Mouse (Mus musculus): ENCODE data around the gene Zfp385b. TPM values are rescaled to one million over a fixed set of nuclear protein-coding genes. Genes with fewer than 3 reads are reported as not detected.
A peak's percentile ranks its signal among the peaks of the same experiment; 100 is the strongest.

The Zfp385b gene
- polyA plus RNA-seq, 1 experiment from 2014 or later: 14.6 TPM

GRCm38 (mm10) chr2:77631606-77632005 lies 187.8 kb downstream of the Zfp385b start:
- ATAC-seq (ENCODE audit: low FRiP score): no peak

GRCm38 (mm10) chr2:77627622-77628231 lies 191.7 kb downstream of the Zfp385b start:
- no peak overlapping the region for H3K4me2 ChIP-seq
- H3K9ac ChIP-seq (replicated peaks): no peak overlapping the region
- 0 out of 2 replicates have a peak, but pooled peaks have one; percentile 57 for ATAC-seq (ENCODE audit: low FRiP score)
- no peaks in the 10 kb centered on the region for H3K36me3 ChIP-seq
- H3K27ac ChIP-seq (replicated peaks): no peak overlapping the region
- no peaks in the 10 kb centered on the region for H3K9me3 ChIP-seq (replicated peaks)
- H3K4me3 ChIP-seq (replicated peaks): no peak overlapping the region
- H3K27me3 ChIP-seq (replicated peaks): no peaks in the 10 kb centered on the region
- H3K4me1 ChIP-seq: no peaks in the 10 kb centered on the region
- WGBS: 62% methylated on average over 3 of the region's 3 CpGs

More at GRCm38 (mm10) chr2:77631606-77632005, 187.8 kb downstream of the Zfp385b start:
- H3K27me3 ChIP-seq (replicated peaks): no peaks in the 10 kb centered on the region
- 59% methylated on average over 3 of the region's 3 CpGs for WGBS
- H3K4me1 ChIP-seq: no peaks in the 10 kb centered on the region
- H3K9me3 ChIP-seq (replicated peaks): no peaks in the 10 kb centered on the region
- H3K27ac ChIP-seq (replicated peaks): no peak overlapping the region
- no peak overlapping the region for H3K4me3 ChIP-seq (replicated peaks)
- no peak overlapping the region for H3K9ac ChIP-seq (replicated peaks)
- no peaks in the 10 kb centered on the region for H3K36me3 ChIP-seq
- H3K4me2 ChIP-seq: no peak overlapping the region

GRCm38 (mm10) chr2:77618686-77619085 lies 200.8 kb downstream of the Zfp385b start:
- Histone ChIP-seq H3K9ac (replicated peaks) (no peak overlapping the region), H3K4me2 (no peak overlapping the region), H3K4me1 (no peaks in the 10 kb centered on the region), H3K27me3 (replicated peaks) (no peaks in the 10 kb centered on the region), H3K36me3 (no peaks in the 10 kb centered on the region), H3K27ac (replicated peaks) (no peak overlapping the region), H3K9me3 (replicated peaks) (no peaks in the 10 kb centered on the region), H3K4me3 (replicated peaks) (no peak overlapping the region)
- no peak for ATAC-seq (ENCODE audit: low FRiP score)
- WGBS: 84% methylated on average over 4 of the region's 4 CpGs

DNA sequence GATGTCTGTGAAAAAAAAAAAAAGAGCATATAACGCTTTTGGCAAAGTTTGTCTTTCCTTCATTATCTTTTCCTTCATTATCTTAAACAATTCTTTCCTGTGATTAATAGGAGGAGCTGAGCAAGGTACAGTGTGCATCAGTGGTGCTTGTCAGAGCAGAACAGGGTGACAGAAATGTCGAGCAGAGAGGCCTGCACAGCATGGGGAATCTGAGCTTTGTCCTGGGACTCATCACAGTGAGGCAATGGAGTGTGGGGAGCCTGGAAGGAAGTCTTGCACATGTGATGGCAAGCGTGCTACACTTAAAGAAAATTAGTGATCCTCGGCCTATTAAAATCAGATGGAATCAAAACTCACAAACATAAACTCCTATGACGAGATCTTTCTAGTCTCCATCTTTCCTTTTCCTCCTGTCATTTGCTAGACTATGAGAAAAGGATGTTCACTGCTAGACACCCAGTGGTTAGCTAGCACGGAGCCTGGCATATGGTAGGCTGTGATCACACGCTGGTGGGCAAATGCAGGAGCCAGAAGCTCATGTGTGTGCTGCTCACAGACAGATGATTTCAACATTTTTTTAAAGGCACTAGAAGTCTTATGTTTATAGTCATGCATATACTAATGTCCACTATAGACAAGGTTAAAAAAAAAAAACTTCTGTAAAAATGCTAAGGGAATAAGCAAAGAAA lies 209.0 kb downstream of the Zfp385b start:
- Histone ChIP-seq H3K4me3 (replicated peaks) (no peak overlapping the region), H3K4me2 (no peak overlapping the region), H3K36me3 (no peaks in the 10 kb centered on the region), H3K9ac (replicated peaks) (no peak overlapping the region), H3K27me3 (replicated peaks) (no peaks in the 10 kb centered on the region), H3K27ac (replicated peaks) (no peak overlapping the region), H3K9me3 (replicated peaks) (no peaks in the 10 kb centered on the region), H3K4me1 (no peaks in the 10 kb centered on the region)
- WGBS: 75% methylated on average over 7 of the region's 7 CpGs
- no peak for ATAC-seq (ENCODE audit: low FRiP score)

GRCm38 (mm10) chr2:77609452-77609851 lies 210.0 kb downstream of the Zfp385b start:
- Histone ChIP-seq H3K9ac (replicated peaks) (no peak overlapping the region), H3K4me3 (replicated peaks) (no peak overlapping the region), H3K4me1 (no peaks in the 10 kb centered on the region), H3K4me2 (no peak overlapping the region), H3K27me3 (replicated peaks) (no peaks in the 10 kb centered on the region), H3K36me3 (no peaks in the 10 kb centered on the region), H3K9me3 (replicated peaks) (no peaks in the 10 kb centered on the region), H3K27ac (replicated peaks) (no peak overlapping the region)
- WGBS: 87% methylated on average over 5 of the region's 5 CpGs
- no peak for ATAC-seq (ENCODE audit: low FRiP score)

- no peak for ATAC-seq (ENCODE audit: low FRiP score)
- Histone ChIP-seq H3K4me1 (no peaks in the 10 kb centered on the region), H3K27ac (replicated peaks) (no peak overlapping the region), H3K4me3 (replicated peaks) (no peak overlapping the region), H3K27me3 (replicated peaks) (no peaks in the 10 kb centered on the region), H3K9me3 (replicated peaks) (no peaks in the 10 kb centered on the region), H3K36me3 (no peaks in the 10 kb centered on the region), H3K9ac (replicated peaks) (no peak overlapping the region), H3K4me2 (no peak overlapping the region)
- 88% methylated on average over 4 of the region's 4 CpGs for WGBS
These were observed 210.8 kb downstream of the Zfp385b start for GRCm38 (mm10) chr2:77608666-77609065.

DNA sequence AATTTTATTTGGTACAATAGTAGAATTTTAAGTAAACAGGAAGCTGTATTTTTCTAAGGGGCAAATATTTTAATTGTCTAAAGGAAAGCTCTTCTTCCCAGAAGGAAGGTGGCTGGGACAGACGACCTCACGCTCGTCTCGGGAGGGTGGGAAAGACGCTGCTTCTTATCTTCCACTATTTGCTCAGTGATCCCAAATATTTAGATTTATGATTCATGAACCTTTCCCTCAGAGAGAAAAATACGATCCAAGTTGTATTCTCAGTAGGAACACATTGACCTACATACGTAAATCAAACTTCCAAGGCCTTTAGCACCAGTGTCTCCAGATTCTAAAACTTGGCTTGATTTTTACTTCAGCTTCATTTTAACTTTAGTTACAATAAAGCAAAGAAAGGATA lies 226.0 kb downstream of the Zfp385b start:
- 0 out of 2 replicates have a peak, but pooled peaks cover 3% of the 10 kb centered on the region for H3K4me1 ChIP-seq
- H3K4me2 ChIP-seq: no peak overlapping the region
- 80% methylated on average over 7 of the region's 7 CpGs for WGBS
- no peaks in the 10 kb centered on the region for H3K27me3 ChIP-seq (replicated peaks)
- no peaks in the 10 kb centered on the region for H3K36me3 ChIP-seq
- no peak for ATAC-seq (ENCODE audit: low FRiP score)
- no peaks in the 10 kb centered on the region for H3K9me3 ChIP-seq (replicated peaks)
- H3K27ac ChIP-seq (replicated peaks): no peak overlapping the region
- H3K4me3 ChIP-seq (replicated peaks): no peak overlapping the region
- no peak overlapping the region for H3K9ac ChIP-seq (replicated peaks)

DNA sequence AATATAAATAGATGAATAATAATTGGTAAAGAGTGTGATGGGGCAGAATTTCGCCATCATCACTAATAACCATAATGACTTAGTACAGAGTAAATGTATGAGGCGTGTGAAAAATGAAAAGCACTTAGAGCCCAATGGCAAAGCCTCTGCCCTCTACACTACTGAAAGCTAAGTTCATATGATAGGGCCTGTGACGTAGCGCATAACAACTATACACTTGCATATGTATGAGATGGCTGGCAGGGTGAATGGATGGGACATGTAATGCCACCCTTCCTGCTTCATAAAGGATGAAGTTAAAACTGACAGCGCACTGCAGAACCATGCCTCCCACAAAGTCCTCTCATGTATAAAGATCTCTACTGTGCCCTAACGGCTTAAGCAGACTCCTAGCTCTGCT lies 226.9 kb downstream of the Zfp385b start:
- Histone ChIP-seq H3K9ac (replicated peaks) (no peak overlapping the region), H3K4me1 (0 out of 2 replicates have a peak, but pooled peaks cover 3% of the 10 kb centered on the region), H3K27me3 (replicated peaks) (no peaks in the 10 kb centered on the region), H3K4me2 (no peak overlapping the region), H3K9me3 (replicated peaks) (no peaks in the 10 kb centered on the region), H3K36me3 (no peaks in the 10 kb centered on the region), H3K4me3 (replicated peaks) (no peak overlapping the region), H3K27ac (replicated peaks) (no peak overlapping the region)
- 77% methylated on average over 6 of the region's 6 CpGs for WGBS
- no peak for ATAC-seq (ENCODE audit: low FRiP score)

GRCm38 (mm10) chr2:77589205-77589901 lies 230.1 kb downstream of the Zfp385b start:
- Histone ChIP-seq H3K27ac (replicated peaks) (no peak overlapping the region), H3K9me3 (replicated peaks) (0 out of 2 replicates have a peak, but pooled peaks cover 3% of the 10 kb centered on the region), H3K4me1 (no peaks in the 10 kb centered on the region), H3K9ac (replicated peaks) (no peak overlapping the region), H3K27me3 (replicated peaks) (no peaks in the 10 kb centered on the region), H3K4me2 (no peak overlapping the region), H3K36me3 (no peaks in the 10 kb centered on the region), H3K4me3 (replicated peaks) (no peak overlapping the region)
- peak; percentile 35; the same call in 1 of the 2 replicates for ATAC-seq (ENCODE audit: low FRiP score)
- WGBS: 61% methylated on average over 12 of the region's 12 CpGs

- Histone ChIP-seq H3K36me3 (no peaks in the 10 kb centered on the region), H3K27me3 (replicated peaks) (no peaks in the 10 kb centered on the region), H3K9me3 (replicated peaks) (0 out of 2 replicates have a peak, but pooled peaks cover 3% of the 10 kb centered on the region), H3K9ac (replicated peaks) (no peak overlapping the region), H3K27ac (replicated peaks) (no peak overlapping the region), H3K4me1 (no peaks in the 10 kb centered on the region), H3K4me3 (replicated peaks) (no peak overlapping the region), H3K4me2 (no peak overlapping the region)
- WGBS: 90% methylated on average over 4 of the region's 4 CpGs
- no peak for ATAC-seq (ENCODE audit: low FRiP score)
These were observed 232.1 kb downstream of the Zfp385b start for GRCm38 (mm10) chr2:77587387-77587786.

DNA sequence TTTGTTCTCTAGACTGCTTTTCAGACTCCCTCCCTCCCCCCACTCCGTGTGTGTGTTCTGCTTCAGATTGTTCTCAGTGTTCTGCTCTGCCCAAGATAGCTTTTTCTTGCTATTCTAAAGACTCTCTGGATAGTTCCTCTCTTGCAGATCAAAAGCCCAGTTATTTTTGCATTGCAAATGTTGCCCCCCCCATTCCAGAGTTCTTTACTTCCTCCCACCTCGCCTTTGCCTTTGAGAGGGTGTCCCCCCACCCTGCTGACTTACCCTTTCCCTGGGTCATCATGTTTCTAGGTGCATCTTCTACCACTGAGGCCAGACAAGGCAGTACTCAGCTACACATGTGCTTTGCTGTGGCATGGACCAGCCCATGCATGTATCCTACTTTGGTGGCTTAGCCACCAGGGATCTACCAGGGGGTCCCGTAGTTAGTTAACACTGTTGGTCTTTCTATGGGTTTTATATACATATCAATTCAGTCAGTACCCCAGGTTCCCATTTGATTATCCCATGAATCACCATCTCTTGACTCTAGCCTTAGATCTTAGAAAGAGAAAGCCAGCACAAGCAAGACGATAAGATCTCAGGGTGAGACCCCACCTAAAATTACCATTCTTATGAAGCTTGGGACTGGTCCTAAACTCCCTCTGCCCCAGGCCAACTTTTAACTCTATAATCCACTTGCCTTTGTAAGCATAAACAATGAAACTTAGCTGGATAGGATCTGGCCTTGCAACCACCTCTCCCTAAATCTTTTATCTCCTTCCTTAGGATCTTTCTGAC lies 232.7 kb downstream of the Zfp385b start:
- Histone ChIP-seq H3K4me3 (replicated peaks) (no peak overlapping the region), H3K4me2 (no peak overlapping the region), H3K4me1 (no peaks in the 10 kb centered on the region), H3K36me3 (no peaks in the 10 kb centered on the region), H3K27me3 (replicated peaks) (no peaks in the 10 kb centered on the region), H3K27ac (replicated peaks) (no peak overlapping the region), H3K9me3 (replicated peaks) (0 out of 2 replicates have a peak, but pooled peaks cover 3% of the 10 kb centered on the region), H3K9ac (replicated peaks) (no peak overlapping the region)
- 80% methylated on average over 4 of the region's 4 CpGs for WGBS
- no peak for ATAC-seq (ENCODE audit: low FRiP score)
